Mouse (Mus musculus) MEL (cell line): ENCODE measurements around the gene Plcb4.

ENCODE experiments used
- BHLHE40 ChIP-seq: IDR thresholded peaks from 2 replicates; pipeline ENCODE4 v1.6.1; 2012; ENCODE audit warnings: low read depth, mild to moderate bottlenecking, inconsistent platforms, low read length, improper control_type of control experiment, borderline replicate concordance
- CTCF ChIP-seq, 3 experiments: IDR thresholded peaks in 2 of 3; conservative IDR thresholded peaks in 1 of 3; 2 replicates each; pipeline ENCODE4 v1.5.1; 2011 to 2012; ENCODE audit warnings: low read length in 3 of 3, low read depth in 2 of 3, mild to moderate bottlenecking in 2 of 3, improper control_type of control experiment in 1 of 3, inconsistent platforms in 1 of 3, mixed read lengths in 1 of 3, moderate library complexity in 1 of 3; ENCODE audit not compliant: control insufficient read depth in 1 of 3, insufficient read depth in 1 of 3, poor library complexity in 1 of 3, severe bottlenecking in 1 of 3
- GATA1 ChIP-seq: IDR thresholded peaks from 2 replicates; pipeline ENCODE4 v1.6.1; 2011; ENCODE audit warnings: low read depth, low read length, improper control_type of control experiment
- MAFK ChIP-seq: IDR thresholded peaks from 2 replicates; pipeline ENCODE4 v1.6.1; 2011; ENCODE audit warnings: low read depth, mild to moderate bottlenecking, low read length, improper control_type of control experiment, borderline replicate concordance
- MYC ChIP-seq: IDR thresholded peaks from 2 replicates; pipeline ENCODE4 v1.6.1; 2011; ENCODE audit warnings: low read depth, mild to moderate bottlenecking, low read length, improper control_type of control experiment, moderate library complexity
- RCOR1 ChIP-seq: IDR thresholded peaks from 2 replicates; pipeline ENCODE4 v1.6.1; 2012; ENCODE audit warnings: low read depth, mild to moderate bottlenecking, inconsistent platforms, low read length, improper control_type of control experiment
- UBTF ChIP-seq: IDR thresholded peaks from 2 replicates; pipeline ENCODE4 v1.6.1; 2012; ENCODE audit warnings: low read depth, mild to moderate bottlenecking, inconsistent platforms, low read length, improper control_type of control experiment, moderate library complexity, borderline replicate concordance; ENCODE audit not compliant: insufficient read depth

DNA sequence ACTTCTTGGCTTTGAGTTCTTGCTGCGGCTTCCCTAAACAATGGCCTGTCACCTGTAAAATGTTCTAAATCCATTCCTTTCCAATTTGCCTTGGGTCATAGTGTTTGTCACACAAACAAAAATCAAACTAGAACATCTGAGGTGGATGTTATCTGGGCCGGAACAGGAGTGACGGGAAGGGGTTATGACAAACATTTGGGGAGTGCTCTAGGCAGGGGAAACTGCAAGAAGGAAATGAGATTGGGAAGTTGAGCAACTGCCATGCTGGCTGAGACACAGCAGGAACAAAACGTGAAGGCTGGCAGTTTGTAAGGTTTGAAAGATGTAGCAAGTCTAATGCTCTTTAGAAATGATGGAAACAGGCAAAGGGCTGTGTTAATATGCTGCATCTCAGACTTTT lies 66.6 kb downstream of the Plcb4 start:
- TF ChIP-seq UBTF (no peak), MAFK (no peak), GATA1 (no peak), BHLHE40 (no peak), CTCF (IDR thresholded peaks at IDR 0.05 in 2 of 3, conservative IDR thresholded peaks at IDR 0.05 in 1 of 3; ENCODE audit: control insufficient read depth in 1 of 3, insufficient read depth in 1 of 3, low read depth in 2 of 3, low read length in 3 of 3, poor library complexity in 1 of 3, severe bottlenecking in 1 of 3) (no peak), RCOR1 (no peak), MYC (no peak)
